Mouse (Mus musculus) right cerebral cortex, postnatal 4 days (tissue): ENCODE results near the gene H2-Aa.
"Not testable (repeated sequence)": the region's sequence is repeated elsewhere in the genome, so short reads cannot be mapped to it uniquely, and the experiment has no call there.

Experiments used
- DNase-seq: peaks from one replicate; pipeline ENCODE4 v3.0.0-alpha.2; 2022

H2-Aa gene

GRCm38 (mm10) chr17:34287648-34288047 is at the start of gene H2-Aa:
H2-Aa (minus strand) TSS chr17:34287823.
- no peak for DNase-seq

GRCm38 (mm10) chr17:34331200-34331599 is 43.6 kb upstream of the H2-Aa start:
- no peak for DNase-seq

DNA sequence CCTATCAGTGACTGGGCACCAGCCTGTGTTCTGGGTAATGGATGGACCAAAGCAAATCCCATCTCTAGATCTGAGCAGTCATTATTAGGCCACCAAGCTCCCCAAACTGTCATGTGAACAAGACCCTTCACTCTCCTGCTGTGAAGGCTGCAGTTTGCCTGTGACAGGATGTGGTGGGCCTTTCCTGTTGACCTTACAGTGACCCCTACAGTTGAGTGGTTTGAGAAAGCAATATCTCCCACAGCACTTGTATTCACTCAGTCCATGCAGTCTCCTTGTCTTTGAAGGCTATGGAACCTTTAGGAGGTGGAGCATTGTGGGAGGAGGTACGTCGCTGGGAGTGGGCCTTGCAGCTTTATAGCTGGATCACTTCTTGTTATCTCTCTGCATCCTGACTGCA is 42.2 kb upstream of the H2-Aa start:
- DNase-seq, result no peak

GRCm38 (mm10) chr17:34326373-34326772 is 38.8 kb upstream of the H2-Aa start:
- DNase-seq, result no peak

DNA sequence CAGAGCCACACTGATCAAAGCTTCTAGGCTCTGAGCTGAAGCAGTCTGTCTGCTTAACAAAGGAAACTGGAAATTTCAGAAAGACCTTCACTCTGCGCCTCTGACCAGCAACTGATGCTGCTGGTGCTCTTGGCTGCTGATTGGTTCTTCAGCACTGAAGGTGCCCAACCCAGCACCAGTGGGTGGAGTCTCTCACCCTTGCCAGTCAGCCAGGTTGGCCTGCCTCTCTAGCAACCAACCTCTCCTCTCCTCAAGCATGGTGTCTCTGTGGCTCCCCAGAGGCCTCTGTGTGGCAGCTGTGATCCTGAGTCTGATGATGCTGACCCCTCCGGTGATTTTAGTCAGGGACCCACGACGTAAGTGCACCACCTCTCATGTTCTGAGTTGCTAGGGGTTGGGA is 37.8 kb upstream of the H2-Aa start, which contains the start of gene H2-Eb2:
TSS of gene H2-Eb2 (plus strand) at position 230 of the 400 bp plus-strand sequence.
- DNase-seq, result no peak

DNA sequence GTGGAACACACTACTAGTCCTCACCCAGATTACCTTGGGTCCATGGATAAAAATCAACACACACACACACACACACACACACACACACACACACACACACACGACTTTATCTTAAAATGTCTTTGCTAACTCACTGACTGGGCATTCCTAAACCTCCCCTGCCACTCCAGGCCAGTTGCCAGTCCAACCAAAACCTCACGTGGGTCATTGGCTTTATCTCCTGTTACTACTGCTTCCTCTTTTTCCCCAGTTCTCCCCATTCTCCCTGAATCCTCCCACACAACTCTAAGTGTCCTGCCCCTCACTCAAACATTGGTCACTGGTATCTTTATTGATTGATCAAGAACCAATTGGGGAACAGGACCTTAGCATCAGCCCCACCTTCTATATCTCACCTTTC is 29.7 kb upstream of the H2-Aa start:
- no peak for DNase-seq

DNA sequence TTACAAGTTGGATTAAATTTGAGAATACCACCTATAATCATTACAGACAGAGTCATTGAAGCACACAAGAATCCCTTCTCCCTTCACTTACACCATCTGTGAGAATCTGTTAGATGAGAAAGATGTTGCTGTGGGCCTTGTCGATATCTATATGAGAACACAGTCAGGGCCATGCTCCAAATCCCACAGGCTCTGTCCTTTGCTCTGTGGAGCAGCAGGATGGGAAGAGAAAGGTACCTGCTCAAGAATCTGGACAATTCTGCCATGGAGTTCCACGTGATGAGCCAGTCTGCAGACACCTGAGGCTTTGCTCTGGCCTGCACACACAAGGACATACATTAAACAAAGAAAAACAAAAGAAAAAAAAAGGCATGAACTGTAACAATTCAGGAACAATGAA is 29.1 kb upstream of the H2-Aa start:
- DNase-seq, result no peak

DNA sequence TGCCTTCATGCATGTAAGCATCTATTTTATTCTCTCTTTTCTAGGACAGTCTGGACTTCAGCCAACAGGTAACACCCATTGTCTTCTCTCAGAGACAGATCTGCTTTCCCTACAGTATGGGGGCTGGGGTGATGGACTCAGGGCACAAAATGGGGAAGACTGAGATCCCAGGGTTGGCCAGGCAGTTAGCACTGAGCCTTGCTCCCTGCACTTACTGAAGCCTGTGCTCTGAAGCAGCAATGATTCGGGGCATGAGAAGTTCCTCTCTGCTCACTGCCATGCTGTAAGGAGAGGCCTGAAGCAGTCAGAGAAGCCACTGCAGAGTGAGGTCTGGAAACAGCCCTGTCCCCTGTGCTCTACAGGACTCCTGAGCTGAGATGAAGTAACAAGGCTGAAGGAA is 27.9 kb upstream of the H2-Aa start:
- no peak for DNase-seq

DNA sequence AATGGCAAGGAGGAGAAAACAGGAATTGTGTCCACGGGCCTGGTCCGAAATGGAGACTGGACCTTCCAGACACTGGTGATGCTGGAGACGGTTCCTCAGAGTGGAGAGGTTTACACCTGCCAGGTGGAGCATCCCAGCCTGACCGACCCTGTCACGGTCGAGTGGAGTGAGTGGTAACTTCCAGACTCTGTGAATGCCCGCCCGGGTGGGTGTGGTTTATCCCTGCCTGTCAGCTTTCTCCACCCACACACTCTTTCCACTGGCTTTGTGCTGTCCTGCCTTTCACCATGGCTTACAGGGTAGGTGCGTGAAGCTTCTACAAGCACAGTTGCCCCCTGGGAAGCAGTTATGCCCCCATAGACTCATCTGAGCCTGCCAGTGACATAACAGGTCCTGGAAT is 26.7 kb upstream of the H2-Aa start:
- no peak for DNase-seq

GRCm38 (mm10) chr17:34313393-34313792 is 25.8 kb upstream of the H2-Aa start:
- DNase-seq, result peak; percentile 83

GRCm38 (mm10) chr17:34312185-34312584 is 24.6 kb upstream of the H2-Aa start:
- DNase-seq, result no peak

DNA sequence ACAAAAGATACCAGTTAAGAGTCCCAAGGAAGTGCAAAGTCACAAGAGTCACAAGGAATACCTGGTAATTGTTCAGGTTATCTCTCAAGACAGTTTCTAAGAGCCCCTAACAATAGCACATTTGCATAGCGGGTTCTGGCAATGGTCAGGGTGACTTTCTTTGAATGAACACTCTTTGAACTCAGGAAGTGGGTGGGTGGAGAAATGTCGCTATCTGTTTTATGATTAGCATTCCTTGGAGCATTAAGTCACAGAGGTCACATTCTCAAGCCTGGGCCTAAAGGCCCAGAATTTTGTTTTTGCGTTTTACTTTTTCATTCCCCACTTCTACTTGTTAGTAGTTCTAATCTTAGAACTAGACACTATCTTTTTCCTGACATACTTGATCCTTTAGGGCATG is 22.9 kb upstream of the H2-Aa start:
- not testable (repeated sequence) for DNase-seq

DNA sequence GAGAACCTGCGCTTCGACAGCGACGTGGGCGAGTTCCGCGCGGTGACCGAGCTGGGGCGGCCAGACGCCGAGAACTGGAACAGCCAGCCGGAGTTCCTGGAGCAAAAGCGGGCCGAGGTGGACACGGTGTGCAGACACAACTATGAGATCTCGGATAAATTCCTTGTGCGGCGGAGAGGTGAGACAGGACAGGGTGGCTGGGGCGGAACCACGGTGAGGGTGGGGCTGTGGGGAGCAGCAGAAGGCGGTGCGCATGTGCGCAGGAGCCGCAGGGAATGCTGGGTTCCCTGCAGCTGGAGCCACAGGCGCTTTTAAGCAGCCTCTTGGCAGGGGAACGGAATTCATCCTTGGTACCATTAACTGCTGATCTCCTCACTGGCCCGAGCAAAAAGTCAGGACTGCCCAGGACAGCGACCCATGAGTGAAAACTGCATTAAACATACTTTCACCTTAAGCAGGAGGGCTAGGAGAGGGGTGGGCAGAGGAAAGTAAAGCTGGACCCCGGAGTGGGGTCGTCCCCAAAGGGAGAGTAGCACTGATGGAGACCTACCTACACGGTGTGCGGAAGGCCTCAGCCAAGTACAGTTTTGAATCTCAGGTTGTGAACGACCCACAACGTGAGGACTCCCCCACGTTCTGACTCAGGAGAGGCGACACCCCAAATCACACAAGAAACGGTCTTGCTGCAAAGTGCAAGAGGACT is 22.2 kb upstream of the H2-Aa start:
- DNase-seq, result peak; percentile 69

DNA sequence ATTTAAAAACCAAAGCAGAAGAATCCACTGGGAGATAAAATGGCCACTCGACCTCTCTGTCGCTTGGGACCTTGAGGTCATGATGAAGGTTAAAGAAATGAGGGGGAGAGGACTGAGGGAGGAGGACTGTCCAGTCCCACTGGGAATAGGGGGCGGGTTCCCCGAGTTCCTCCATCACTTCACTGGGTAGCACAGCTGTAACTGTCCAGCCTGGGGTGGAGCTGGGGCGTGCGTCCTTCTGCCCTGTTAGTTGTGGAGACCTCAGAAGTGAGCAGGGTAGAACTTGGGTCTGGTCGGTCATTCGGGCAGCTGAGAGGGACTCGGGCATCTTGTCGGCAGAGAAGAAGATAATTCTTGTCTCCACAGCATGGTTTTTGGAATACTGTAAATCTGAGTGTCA is 21.6 kb upstream of the H2-Aa start:
- DNase-seq, result no peak

DNA sequence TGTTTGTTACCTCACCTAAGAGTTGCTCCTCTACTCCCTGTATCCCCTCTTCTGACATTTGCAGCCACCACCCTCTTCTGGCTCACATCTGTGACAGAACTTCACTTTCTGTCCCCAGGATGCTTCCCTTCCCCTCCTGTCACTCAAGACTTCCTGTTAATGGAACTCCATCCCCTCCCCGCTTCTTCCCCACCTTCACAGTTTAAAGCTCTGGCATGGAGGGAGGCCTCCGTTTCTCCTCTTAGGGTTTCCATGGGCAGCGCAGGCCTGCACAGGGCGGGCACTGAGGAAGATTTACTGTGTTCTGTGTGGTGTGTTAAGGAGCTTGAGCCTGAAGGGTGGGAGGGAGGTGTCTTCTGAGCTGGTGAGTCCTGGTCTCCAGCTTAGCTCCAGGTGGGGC is 20.5 kb upstream of the H2-Aa start:
- DNase-seq, result no peak

GRCm38 (mm10) chr17:34307216-34307615 is 19.6 kb upstream of the H2-Aa start:
- no peak for DNase-seq

DNA sequence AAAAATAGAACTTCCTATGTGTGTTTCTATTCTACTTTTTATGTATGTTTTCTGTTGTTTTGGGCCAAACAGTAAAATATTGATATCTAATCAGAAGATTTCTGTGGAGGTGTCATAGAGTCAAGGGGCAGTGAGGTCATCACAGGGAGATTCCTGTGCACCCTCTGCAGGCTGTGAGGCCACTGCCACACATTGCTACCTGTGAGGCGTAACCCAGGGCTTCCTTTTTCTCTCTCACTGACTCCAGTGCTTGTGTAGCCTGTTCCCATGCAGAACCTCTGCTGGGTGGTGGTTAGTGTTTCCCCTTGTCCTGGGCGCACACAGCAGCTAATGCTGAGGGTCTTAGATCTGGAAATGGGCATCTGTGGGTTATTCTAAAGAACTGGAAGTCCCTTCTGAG is 18.8 kb upstream of the H2-Aa start:
- no peak for DNase-seq

GRCm38 (mm10) chr17:34305380-34306030 is 17.9 kb upstream of the H2-Aa start, which contains the start of gene H2-Eb1:
H2-Eb1 (plus strand) TSS chr17:34305867.
- DNase-seq, result peak; percentile 77

GRCm38 (mm10) chr17:34304751-34305150 is 17.1 kb upstream of the H2-Aa start:
- no peak for DNase-seq

DNA sequence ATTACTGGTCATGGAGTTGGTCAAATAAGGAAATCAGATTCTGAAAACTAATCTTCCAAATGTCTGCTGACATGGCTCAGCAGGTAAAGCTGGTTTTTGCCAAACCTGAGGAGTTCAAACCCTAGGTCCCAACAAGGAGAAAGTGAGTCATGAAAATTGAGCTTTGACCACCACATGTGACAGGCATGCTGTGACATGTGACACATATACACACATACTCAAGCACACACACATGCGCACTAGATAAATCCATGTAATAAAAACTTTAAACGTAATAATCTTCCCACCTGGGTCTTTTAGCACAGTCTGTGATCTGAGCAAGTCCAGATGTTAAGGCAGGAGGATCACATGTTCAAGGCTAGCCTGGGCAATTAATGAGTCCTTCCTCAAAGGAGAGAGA is 16.2 kb upstream of the H2-Aa start:
- DNase-seq, result no peak

DNA sequence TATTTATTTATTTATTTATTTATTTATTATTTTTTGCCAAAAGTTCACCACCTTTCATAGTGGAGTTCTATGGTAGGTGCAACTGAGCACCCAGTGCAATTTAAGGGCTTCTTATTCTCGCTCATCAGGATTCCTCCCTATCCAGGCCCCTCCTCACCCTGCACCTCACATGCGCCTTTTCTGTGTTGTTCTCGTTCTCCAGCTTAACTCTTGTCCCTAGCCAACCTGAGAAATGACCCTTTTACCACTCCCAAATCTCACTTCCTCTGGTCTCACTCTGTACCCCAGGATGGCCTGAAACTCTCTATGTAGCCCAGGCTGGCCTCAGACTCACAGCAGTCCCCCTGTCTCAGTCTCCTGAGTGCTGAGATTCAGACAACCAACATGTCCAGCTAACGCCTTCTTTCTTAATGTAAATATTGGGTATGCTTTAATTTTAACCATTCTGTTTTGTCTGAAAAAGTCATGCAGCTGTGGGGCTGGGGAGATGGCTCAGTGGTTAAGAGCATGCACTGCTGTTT is 14.1 kb upstream of the H2-Aa start:
- no peak for DNase-seq

DNA sequence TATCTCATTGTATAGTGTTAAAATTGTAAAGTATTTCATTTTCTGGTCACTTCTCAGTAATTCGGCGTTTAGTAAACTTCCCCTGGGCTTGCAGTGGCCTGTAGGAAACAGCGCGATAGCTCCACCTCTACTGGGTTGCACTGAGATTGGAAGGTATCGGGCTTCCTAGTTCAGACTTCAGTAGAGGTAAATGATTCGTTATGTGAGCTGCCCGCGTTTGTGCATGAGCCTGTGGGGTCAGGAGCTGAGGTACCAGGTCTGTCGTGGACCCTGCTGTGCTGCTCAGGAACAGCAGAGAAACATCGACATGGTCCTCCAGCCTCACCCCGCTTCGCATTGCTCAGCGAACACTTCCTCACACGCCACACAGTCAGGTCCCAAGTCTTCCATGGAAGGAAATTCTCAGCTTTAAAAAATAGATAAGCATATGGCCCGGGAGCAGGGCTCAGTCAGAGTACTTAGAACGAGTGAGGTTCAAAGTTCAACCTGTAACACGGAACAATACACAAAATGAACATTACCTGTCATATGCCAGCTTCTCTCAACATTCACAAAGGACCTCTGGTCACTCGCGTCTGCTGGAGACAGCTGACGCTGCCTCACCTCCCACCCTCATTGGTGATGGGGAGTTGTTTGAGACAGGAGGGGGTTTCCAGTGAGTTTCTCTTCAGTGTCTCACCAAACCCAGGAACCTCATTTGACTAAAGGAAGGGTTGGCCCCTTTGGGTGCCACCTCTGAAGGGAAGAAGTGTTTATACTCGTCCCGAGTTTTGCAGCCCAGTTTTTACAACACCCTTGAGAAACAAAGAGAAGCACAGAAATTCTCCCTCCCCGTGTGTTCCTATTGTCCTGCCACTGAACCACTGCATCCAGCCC is 13.3 kb upstream of the H2-Aa start:
- no peak for DNase-seq

DNA sequence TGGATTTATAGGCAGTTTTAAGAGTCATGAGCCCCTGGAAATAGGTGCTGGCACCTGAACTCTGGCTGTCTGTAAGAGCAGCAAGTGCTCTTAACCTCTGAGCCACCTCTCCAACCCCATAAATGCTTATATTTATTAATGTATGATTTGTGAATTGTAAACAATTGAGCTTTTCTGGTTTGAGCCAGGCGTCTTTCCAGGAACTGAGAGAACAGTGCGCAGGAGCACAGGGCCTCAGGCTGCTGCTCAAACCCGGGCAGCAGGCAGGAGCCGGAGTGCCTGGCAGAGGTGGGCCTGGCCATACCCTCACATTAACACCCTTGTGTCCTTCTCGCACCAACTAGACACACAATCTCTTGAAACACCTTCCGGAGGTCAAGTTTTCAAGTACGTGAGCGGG is 12.4 kb upstream of the H2-Aa start:
- DNase-seq, result no peak
